8 mouse cellular contexts compared by ENCODE assay signal in the genomic region with DNA sequence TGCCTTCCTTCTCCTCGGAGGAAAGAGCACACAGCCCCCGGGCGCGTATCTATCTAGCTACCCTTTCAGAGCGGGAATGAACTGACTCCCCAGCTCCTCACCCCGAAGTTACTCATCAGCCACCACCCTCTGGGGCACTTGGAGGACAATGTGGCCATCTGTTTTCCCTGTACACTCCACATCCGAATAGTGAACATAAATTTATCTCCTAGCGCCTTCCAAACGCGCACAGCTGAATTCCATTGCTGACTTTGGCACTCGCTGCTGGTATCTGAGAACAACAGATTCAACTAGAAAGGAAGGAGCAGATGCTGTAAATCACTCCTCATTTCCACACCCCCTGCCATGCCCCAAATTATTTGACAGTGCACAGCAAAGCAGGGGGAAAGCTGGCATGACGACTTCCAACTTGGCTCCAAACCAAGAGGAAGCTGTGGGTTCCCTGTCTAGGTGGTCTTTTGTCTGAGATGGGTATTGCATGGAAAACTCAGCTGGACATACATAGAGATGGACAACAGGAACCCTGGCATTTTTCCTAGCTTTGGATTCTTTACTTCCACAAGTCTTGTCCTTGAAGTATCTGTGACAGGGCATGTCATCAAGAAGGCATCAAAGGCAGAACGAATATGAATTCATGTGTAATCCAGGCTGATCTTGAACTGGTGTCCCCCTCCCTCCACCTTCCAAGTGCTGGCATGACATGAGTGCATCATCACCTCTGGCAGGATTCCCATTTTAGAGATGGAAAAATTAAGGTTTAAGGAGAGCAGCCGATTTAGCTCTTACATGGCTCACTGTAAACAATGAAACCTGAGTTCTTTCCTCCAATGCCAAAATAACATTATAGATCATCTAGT. TPM values are rescaled to one million over a fixed set of nuclear protein-coding genes. Genes with fewer than 3 reads are reported as not detected.
A peak's percentile ranks its signal among the peaks of the same experiment; 100 is the strongest.
DNase-seq lines count a peak whose midpoint lies in the region; ATAC-seq and TF ChIP-seq lines count a peak whose summit lies in the region.

No protein-coding gene starts in this region.

- no peak for DNase-seq in forebrain, embryonic 10.5 days (ENCODE audit: extremely low spot score, low spot score)
- DNase-seq in cerebellum, adult 18-20 months, result peak; percentile 69 to 79
- DNase-seq in heart, adult 8-10 months (ENCODE audit: low spot score), result peak; percentile 49
- DNase-seq in kidney, postnatal 25 days, result peak; percentile 54 to 78
- DNase-seq in lung, postnatal 0 days (ENCODE audit: low spot score), result peak; percentile 71

- H3K27ac ChIP-seq in forebrain, embryonic 15.5 days (replicated peaks), result peak overlapping the region; percentile 72
- H3K27ac ChIP-seq in forebrain, embryonic 10.5 days, result no peak overlapping the region
- H3K27ac ChIP-seq in lung, postnatal 0 days (ENCODE audit: low read length), result no peak overlapping the region

- peaks cover 19% of the 10 kb centered on the region for H3K4me1 ChIP-seq in forebrain, embryonic 15.5 days
- peaks cover 10% of the 10 kb centered on the region for H3K4me1 ChIP-seq in forebrain, embryonic 10.5 days
- peaks cover 15% of the 10 kb centered on the region; the same call in 1 of the 2 replicates for H3K4me1 ChIP-seq in lung, postnatal 0 days (ENCODE audit: insufficient read depth, low read depth, low read length)

- peak; percentile 68 for ATAC-seq in forebrain, embryonic 15.5 days (replicated peaks)
- peak; percentile 56 for ATAC-seq in lung, postnatal 0 days
- no peak for ATAC-seq in activated CD4-positive, CD25-positive, alpha-beta regulatory T cell, adult 4 months
- ATAC-seq in CD4-positive, CD25-positive, alpha-beta regulatory T cell, adult 4 months, result no peak

- no peak for TF ChIP-seq CTCF in lung, postnatal 0 days (IDR thresholded peaks at IDR 0.05)

- no peak overlapping the region for H3K4me3 ChIP-seq in forebrain, embryonic 15.5 days
- H3K4me3 ChIP-seq in forebrain, embryonic 10.5 days, result no peak overlapping the region
- H3K4me3 ChIP-seq in lung, postnatal 0 days (ENCODE audit: low read depth, low read length), result no peak overlapping the region

- H3K36me3 ChIP-seq in forebrain, embryonic 15.5 days, result no peaks in the 10 kb centered on the region
- H3K36me3 ChIP-seq in forebrain, embryonic 10.5 days (replicated peaks), result no peaks in the 10 kb centered on the region
- no peaks in the 10 kb centered on the region for H3K36me3 ChIP-seq in lung, postnatal 0 days (ENCODE audit: insufficient read depth, low read length)

- WGBS in forebrain, embryonic 15.5 days, result 49% methylated on average over 14 of the region's 14 CpGs
- WGBS in forebrain, embryonic 10.5 days, result 93% methylated on average over 14 of the region's 14 CpGs
- WGBS in lung, postnatal 0 days, result 31% methylated on average over 14 of the region's 14 CpGs

- no peak overlapping the region for H3K4me2 ChIP-seq in forebrain, embryonic 15.5 days (replicated peaks)
- H3K4me2 ChIP-seq in lung, postnatal 0 days (replicated peaks; ENCODE audit: low read depth, low read length), result no peak overlapping the region

- H3K9ac ChIP-seq in forebrain, embryonic 15.5 days (replicated peaks), result no peak overlapping the region
- no peak overlapping the region for H3K9ac ChIP-seq in lung, postnatal 0 days (replicated peaks; ENCODE audit: low read depth)

- no peaks in the 10 kb centered on the region for H3K9me3 ChIP-seq in forebrain, embryonic 15.5 days
- H3K9me3 ChIP-seq in forebrain, embryonic 10.5 days, result no peaks in the 10 kb centered on the region
- H3K9me3 ChIP-seq in lung, postnatal 0 days (ENCODE audit: low read length), result no peaks in the 10 kb centered on the region

- no peak for TF ChIP-seq EP300 in lung, postnatal 0 days (IDR thresholded peaks at IDR 0.05)

- H3K27me3 ChIP-seq in forebrain, embryonic 15.5 days, result no peaks in the 10 kb centered on the region
- H3K27me3 ChIP-seq in forebrain, embryonic 10.5 days (ENCODE audit: poor library complexity, severe bottlenecking), result no peaks in the 10 kb centered on the region
- H3K27me3 ChIP-seq in lung, postnatal 0 days (replicated peaks; ENCODE audit: insufficient read depth, low read length), result no peaks in the 10 kb centered on the region

RNA-seq across cellular contexts. Expression of gene Ubash3b, which starts 52.9 kb away (rescaled TPM):
- 14.7 and 15.4 TPM in 2 replicates for polyA plus RNA-seq in forebrain, embryonic 15.5 days (2015; fragmentation: Nextera tagmentation; extraction: Ambion mirVana)
- polyA plus RNA-seq in forebrain, embryonic 10.5 days (2016; fragmentation: Nextera tagmentation; extraction: Ambion mirVana), result 3.8 and 4.1 TPM in 2 replicates
- total RNA-seq in heart, adult 8-10 months (2022), result 1 to 10 TPM in 1 of 4 experiments, under 1 TPM in 3; 0.79 to 1.1 (median 0.97) TPM
- polyA plus RNA-seq in lung, postnatal 0 days (2015; fragmentation: Nextera tagmentation; extraction: Ambion mirVana), result 4.1 and 4.8 TPM in 2 replicates
- polyA plus RNA-seq in activated CD4-positive, CD25-positive, alpha-beta regulatory T cell, adult 4 months (2017; shearing (Covaris generic)), result 10 to 100 TPM; 18.3 to 25.0 TPM
- 10 to 100 TPM; 25.1 to 27.5 TPM for polyA plus RNA-seq in CD4-positive, CD25-positive, alpha-beta regulatory T cell, adult 4 months (2017; shearing (Covaris generic))

Comparison
In these comparisons a context has a peak if more than half of its experiments do, and no peak if none do; other contexts are left out.
1. ATAC-seq: peak in forebrain, embryonic 15.5 days (single experiment) and lung, postnatal 0 days (single experiment); none in activated CD4-positive, CD25-positive, alpha-beta regulatory T cell, adult 4 months (single experiment) and CD4-positive, CD25-positive, alpha-beta regulatory T cell, adult 4 months (single experiment).